Mouse (Mus musculus): ENCODE results near the gene Lsamp. TPM values are rescaled to one million over a fixed set of nuclear protein-coding genes. Genes with fewer than 3 reads are reported as not detected.

The Lsamp gene
- polyA plus RNA-seq, 1 experiment from 2014 or later = 1.5 TPM

- Histone ChIP-seq H3K9me3 (ENCODE audit: control insufficient read depth) (no peaks in the 10 kb centered on the region), H3K4me2 (replicated peaks; ENCODE audit: low read depth) (no peak overlapping the region), H3K36me3 (ENCODE audit: control insufficient read depth, insufficient read depth) (no peaks in the 10 kb centered on the region), H3K27ac (ENCODE audit: low read depth, low read length) (no peak overlapping the region), H3K4me1 (replicated peaks; ENCODE audit: control insufficient read depth, insufficient read depth, low read length) (no peaks in the 10 kb centered on the region), H3K9ac (ENCODE audit: low read depth, low read length) (no peak overlapping the region), H3K4me3 (ENCODE audit: low read depth, low read length) (no peak overlapping the region), H3K27me3 (replicated peaks; ENCODE audit: control insufficient read depth, insufficient read depth, low read length) (no peaks in the 10 kb centered on the region)
- ATAC-seq = no peak
- TF ChIP-seq CTCF (IDR thresholded peaks at IDR 0.05; ENCODE audit: low read depth) = no peak
- 78% methylated on average over 2 of the region's 2 CpGs for WGBS
Observed at GRCm38 (mm10) chr16:42113246-42113645, 2129.1 kb downstream of the Lsamp start.

DNA sequence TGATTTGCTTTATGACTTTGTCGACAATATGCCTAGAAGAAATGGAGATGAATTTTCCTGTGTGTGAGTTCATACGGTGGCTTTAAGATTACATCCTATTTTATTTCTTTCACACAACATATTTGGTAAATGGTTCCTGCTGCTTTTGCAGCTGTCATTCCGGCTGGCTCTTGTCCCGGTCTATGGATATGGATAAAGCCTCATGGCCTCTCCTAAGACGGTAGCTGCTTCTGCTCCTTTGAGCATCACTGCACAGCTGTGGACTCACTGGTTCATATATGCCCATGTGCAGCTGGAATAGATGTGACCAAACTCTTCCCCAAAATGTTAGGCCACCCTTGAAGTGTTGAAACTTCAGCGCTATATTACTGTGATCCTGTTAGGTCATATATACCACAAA is 2137.6 kb downstream of the Lsamp start:
- Histone ChIP-seq H3K36me3 (ENCODE audit: control insufficient read depth, insufficient read depth) (no peaks in the 10 kb centered on the region), H3K27ac (ENCODE audit: low read depth, low read length) (no peak overlapping the region), H3K9me3 (ENCODE audit: control insufficient read depth) (no peaks in the 10 kb centered on the region), H3K4me1 (replicated peaks; ENCODE audit: control insufficient read depth, insufficient read depth, low read length) (no peaks in the 10 kb centered on the region), H3K4me2 (replicated peaks; ENCODE audit: low read depth) (no peak overlapping the region), H3K27me3 (replicated peaks; ENCODE audit: control insufficient read depth, insufficient read depth, low read length) (no peaks in the 10 kb centered on the region), H3K9ac (ENCODE audit: low read depth, low read length) (no peak overlapping the region), H3K4me3 (ENCODE audit: low read depth, low read length) (no peak overlapping the region)
- no peak for ATAC-seq
- TF ChIP-seq CTCF (IDR thresholded peaks at IDR 0.05; ENCODE audit: low read depth) = no peak
- 85% methylated on average over 6 of the region's 6 CpGs for WGBS

- Histone ChIP-seq H3K4me2 (replicated peaks; ENCODE audit: low read depth) (no peak overlapping the region), H3K4me1 (replicated peaks; ENCODE audit: control insufficient read depth, insufficient read depth, low read length) (no peaks in the 10 kb centered on the region), H3K36me3 (ENCODE audit: control insufficient read depth, insufficient read depth) (no peaks in the 10 kb centered on the region), H3K9me3 (ENCODE audit: control insufficient read depth) (no peaks in the 10 kb centered on the region), H3K27me3 (replicated peaks; ENCODE audit: control insufficient read depth, insufficient read depth, low read length) (no peaks in the 10 kb centered on the region), H3K9ac (ENCODE audit: low read depth, low read length) (no peak overlapping the region), H3K27ac (ENCODE audit: low read depth, low read length) (no peak overlapping the region), H3K4me3 (ENCODE audit: low read depth, low read length) (no peak overlapping the region)
- no peak for TF ChIP-seq CTCF (IDR thresholded peaks at IDR 0.05; ENCODE audit: low read depth)
- no peak for ATAC-seq
- 43% methylated on average over 4 of the region's 4 CpGs for WGBS
Observed at GRCm38 (mm10) chr16:42123826-42124225, 2139.7 kb downstream of the Lsamp start.

GRCm38 (mm10) chr16:42126061-42126460 is 2141.9 kb downstream of the Lsamp start:
- no peak for ATAC-seq
- H3K9ac ChIP-seq (ENCODE audit: low read depth, low read length) = no peak overlapping the region
- WGBS = 81% methylated on average over 2 of the region's 2 CpGs
- H3K27me3 ChIP-seq (replicated peaks; ENCODE audit: control insufficient read depth, insufficient read depth, low read length) = no peaks in the 10 kb centered on the region
- no peak overlapping the region for H3K4me3 ChIP-seq (ENCODE audit: low read depth, low read length)
- H3K27ac ChIP-seq (ENCODE audit: low read depth, low read length) = no peak overlapping the region
- no peaks in the 10 kb centered on the region for H3K36me3 ChIP-seq (ENCODE audit: control insufficient read depth, insufficient read depth)
- no peak overlapping the region for H3K4me2 ChIP-seq (replicated peaks; ENCODE audit: low read depth)
- H3K9me3 ChIP-seq (ENCODE audit: control insufficient read depth) = no peaks in the 10 kb centered on the region
- H3K4me1 ChIP-seq (replicated peaks; ENCODE audit: control insufficient read depth, insufficient read depth, low read length) = no peaks in the 10 kb centered on the region
- TF ChIP-seq CTCF (IDR thresholded peaks at IDR 0.05; ENCODE audit: low read depth) = no peak

- Histone ChIP-seq H3K27me3 (replicated peaks; ENCODE audit: control insufficient read depth, insufficient read depth, low read length) (no peaks in the 10 kb centered on the region), H3K36me3 (ENCODE audit: control insufficient read depth, insufficient read depth) (no peaks in the 10 kb centered on the region), H3K4me1 (replicated peaks; ENCODE audit: control insufficient read depth, insufficient read depth, low read length) (no peaks in the 10 kb centered on the region), H3K27ac (ENCODE audit: low read depth, low read length) (no peak overlapping the region), H3K4me2 (replicated peaks; ENCODE audit: low read depth) (no peak overlapping the region), H3K4me3 (ENCODE audit: low read depth, low read length) (no peak overlapping the region), H3K9ac (ENCODE audit: low read depth, low read length) (no peak overlapping the region), H3K9me3 (ENCODE audit: control insufficient read depth) (no peaks in the 10 kb centered on the region)
- WGBS = 77% methylated on average over 6 of the region's 6 CpGs
- ATAC-seq = no peak
- no peak for TF ChIP-seq CTCF (IDR thresholded peaks at IDR 0.05; ENCODE audit: low read depth)
Observed at GRCm38 (mm10) chr16:42147164-42147563, 2163.0 kb downstream of the Lsamp start.

DNA sequence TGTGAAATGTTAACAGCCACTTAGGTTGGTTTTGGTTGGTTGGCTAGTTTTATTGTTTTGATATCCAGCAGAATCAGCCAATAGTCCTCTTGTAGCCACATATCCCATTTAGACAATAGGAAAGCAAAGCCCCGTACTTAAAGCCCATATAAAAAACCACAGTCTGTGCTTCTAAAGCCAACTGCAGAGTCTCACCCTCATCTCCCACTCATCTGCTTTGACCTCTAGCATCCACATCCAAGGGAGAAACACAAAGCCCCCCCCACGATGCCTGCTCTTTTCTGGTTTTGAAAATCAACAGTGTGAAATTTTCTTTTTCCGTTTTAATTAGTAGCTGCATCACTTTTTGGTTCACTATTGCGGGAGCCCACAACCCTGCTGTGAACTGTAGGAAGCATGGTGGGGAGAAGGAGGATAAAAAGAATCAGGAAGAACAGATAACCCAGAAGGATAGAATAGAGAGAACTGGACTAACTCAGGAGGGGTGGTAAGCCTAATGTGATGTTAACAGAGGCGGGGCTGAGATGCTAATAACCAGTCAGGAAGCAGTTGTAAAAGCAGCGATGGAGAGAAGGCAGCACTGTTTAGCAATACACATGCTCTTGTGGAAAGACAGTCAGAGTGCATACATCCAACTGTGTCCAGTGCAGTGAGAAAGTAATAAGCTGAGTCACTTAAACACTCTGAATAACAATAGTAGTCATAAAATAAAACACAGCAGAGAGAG is 2165.2 kb downstream of the Lsamp start:
- Histone ChIP-seq H3K27me3 (replicated peaks; ENCODE audit: control insufficient read depth, insufficient read depth, low read length) (no peaks in the 10 kb centered on the region), H3K9ac (ENCODE audit: low read depth, low read length) (no peak overlapping the region), H3K27ac (ENCODE audit: low read depth, low read length) (no peak overlapping the region), H3K4me1 (replicated peaks; ENCODE audit: control insufficient read depth, insufficient read depth, low read length) (no peaks in the 10 kb centered on the region), H3K9me3 (ENCODE audit: control insufficient read depth) (no peaks in the 10 kb centered on the region), H3K4me3 (ENCODE audit: low read depth, low read length) (no peak overlapping the region), H3K4me2 (replicated peaks; ENCODE audit: low read depth) (no peak overlapping the region), H3K36me3 (ENCODE audit: control insufficient read depth, insufficient read depth) (no peaks in the 10 kb centered on the region)
- no peak for ATAC-seq
- WGBS = 68% methylated on average over 6 of the region's 6 CpGs
- TF ChIP-seq CTCF (IDR thresholded peaks at IDR 0.05; ENCODE audit: low read depth) = no peak
